In genomic region chr16:43363316-43363715, GRCm38 (mm10) we compare ENCODE assay signal across 10 mouse cellular contexts.
DNase-seq lines count a peak whose midpoint lies in the region; ATAC-seq and TF ChIP-seq lines count a peak whose summit lies in the region.
"Had no signal": no experiment of that assay in that cellular context is flagged by ENCODE, and none has a peak within 500 bp of the region (broad histone marks: within the 10 kb centered on the region; RNA-seq: fewer than 3 reads in every experiment).

No protein-coding gene starts in this region.

- no peaks in the 10 kb centered on the region for H3K36me3 ChIP-seq in liver, embryonic 12.5 days
- H3K36me3 ChIP-seq in liver, embryonic 11.5 days (ENCODE audit: control insufficient read depth, insufficient read depth, low read length) = no peaks in the 10 kb centered on the region
- H3K36me3 ChIP-seq in heart, embryonic 14.5 days (ENCODE audit: control insufficient read depth, insufficient read depth, low read length) = no peaks in the 10 kb centered on the region

- H3K4me2 ChIP-seq in liver, embryonic 12.5 days = 0 out of 2 replicates have a peak overlapping the region, but pooled peaks have one; percentile 8
- H3K4me2 ChIP-seq in liver, embryonic 11.5 days = no peak overlapping the region; the same call in 1 of the 2 replicates
- peak overlapping the region; percentile 64 for H3K4me2 ChIP-seq in heart, embryonic 14.5 days (ENCODE audit: low read length)

- DNase-seq in gastrocnemius, adult 2 months = no peak
- DNase-seq in gastrocnemius, postnatal 14 days = no peak
- DNase-seq in liver, embryonic 11.5 days (ENCODE audit: low spot score) = no peak
- DNase-seq in cerebellum, adult 8-10 months = no peak
- DNase-seq in ovary, adult 18-20 months (ENCODE audit: low spot score) = no peak

- peaks cover 4% of the 10 kb centered on the region; the same call in 1 of the 2 replicates for H3K4me1 ChIP-seq in liver, embryonic 12.5 days
- no peaks in the 10 kb centered on the region; the same call in 1 of the 2 replicates for H3K4me1 ChIP-seq in liver, embryonic 11.5 days (replicated peaks; ENCODE audit: control insufficient read depth, insufficient read depth, low read length)
- peaks cover 11 to 24% of the 10 kb centered on the region in 2 experiments for H3K4me1 ChIP-seq in heart, embryonic 14.5 days (ENCODE audit: control insufficient read depth in 2 of 2, insufficient read depth in 2 of 2, low read length in 2 of 2)

- 0 out of 2 replicates have a peak, but pooled peaks have one; percentile 21 for ATAC-seq in liver, embryonic 12.5 days
- ATAC-seq in liver, embryonic 11.5 days (replicated peaks; ENCODE audit: low FRiP score) = no peak
- ATAC-seq in heart, embryonic 14.5 days (ENCODE audit: insufficient number of reproducible peaks, insufficient read depth, low FRiP score, low read depth) = no peak
- ATAC-seq in megakaryocyte, adult 5-6 weeks (ENCODE audit: poor library complexity, severe bottlenecking) = peak; percentile 43
- ATAC-seq: activated CD4-positive, CD25-positive, alpha-beta regulatory T cell, adult 4 months had no signal

- H3K4me3 ChIP-seq in gastrocnemius, adult 2 months = peak overlapping the region; percentile 81
- H3K4me3 ChIP-seq in liver, embryonic 12.5 days = no peak overlapping the region
- H3K4me3 ChIP-seq in liver, embryonic 11.5 days (ENCODE audit: low read depth, low read length) = no peak overlapping the region
- peak overlapping the region; percentile 10 to 46 for H3K4me3 ChIP-seq in heart, embryonic 14.5 days (ENCODE audit: control insufficient read depth in 1 of 2, insufficient read depth in 1 of 2, low read depth in 1 of 2, low read length in 2 of 2)

- 56% methylated on average over 6 of the region's 6 CpGs for WGBS in liver, embryonic 12.5 days (ENCODE audit: insufficient replicate concordance)
- WGBS in liver, embryonic 11.5 days = 64% methylated on average over 6 of the region's 6 CpGs
- 31% methylated on average over 6 of the region's 6 CpGs for WGBS in heart, embryonic 14.5 days

- intact Hi-C loops in gastrocnemius, adult 2 months (cut with DNase I) = loop anchor here (2.0 to 10.0 kb wide), 5 partner anchors 29 to 459 kb away; no protein-coding TSS in a partner anchor
- intact Hi-C loops in gastrocnemius, postnatal 14 days (cut with DNase I; ENCODE audit: low total_unique reads) = no loop called here

- peak overlapping the region; percentile 98 for H3K27ac ChIP-seq in gastrocnemius, adult 2 months
- no peak overlapping the region for H3K27ac ChIP-seq in liver, embryonic 12.5 days
- no peak overlapping the region for H3K27ac ChIP-seq in liver, embryonic 11.5 days (ENCODE audit: low read depth, low read length)
- H3K27ac ChIP-seq in heart, embryonic 14.5 days (replicated peaks in 1 of 2; ENCODE audit: control insufficient read depth in 1 of 2, insufficient read depth in 1 of 2, low read depth in 2 of 2, low read length in 2 of 2) = peak overlapping the region; percentile 97 to 99
- H3K27ac ChIP-seq: liver, embryonic 14.5 days had no signal

- TF ChIP-seq CTCF in gastrocnemius, adult 2 months (IDR thresholded peaks at IDR 0.05) = no peak

- no peaks in the 10 kb centered on the region for H3K27me3 ChIP-seq in liver, embryonic 12.5 days (replicated peaks)
- H3K27me3 ChIP-seq in liver, embryonic 11.5 days (replicated peaks; ENCODE audit: control insufficient read depth, insufficient read depth, low read length) = no peaks in the 10 kb centered on the region
- H3K27me3 ChIP-seq in heart, embryonic 14.5 days (ENCODE audit: control insufficient read depth, insufficient read depth, low read length) = no peaks in the 10 kb centered on the region

- H3K9ac ChIP-seq in liver, embryonic 12.5 days = no peak overlapping the region
- H3K9ac ChIP-seq in liver, embryonic 11.5 days (ENCODE audit: low read depth, low read length) = no peak overlapping the region
- H3K9ac ChIP-seq in heart, embryonic 14.5 days (ENCODE audit: low read length) = peak overlapping the region; percentile 31
- H3K9ac ChIP-seq: liver, embryonic 14.5 days had no signal

- H3K9me3 ChIP-seq in liver, embryonic 12.5 days (replicated peaks) = no peaks in the 10 kb centered on the region
- no peaks in the 10 kb centered on the region for H3K9me3 ChIP-seq in liver, embryonic 11.5 days (ENCODE audit: control insufficient read depth, low read length)
- H3K9me3 ChIP-seq in heart, embryonic 14.5 days (ENCODE audit: control insufficient read depth, low read length) = no peaks in the 10 kb centered on the region

Comparison
In these comparisons a context has a peak if more than half of its experiments do, and no peak if none do; other contexts are left out.
1. ATAC-seq: peak in liver, embryonic 12.5 days (single experiment) and megakaryocyte, adult 5-6 weeks (single experiment); none in liver, embryonic 11.5 days (single experiment) and heart, embryonic 14.5 days (single experiment).
2. H3K27ac ChIP-seq: peak in gastrocnemius, adult 2 months (single experiment) and heart, embryonic 14.5 days (2 of 2); none in liver, embryonic 12.5 days (single experiment) and liver, embryonic 11.5 days (single experiment).
3. H3K4me3 ChIP-seq: peak in gastrocnemius, adult 2 months (single experiment) and heart, embryonic 14.5 days (2 of 2); none in liver, embryonic 12.5 days (single experiment) and liver, embryonic 11.5 days (single experiment).